In the genomic region with DNA sequence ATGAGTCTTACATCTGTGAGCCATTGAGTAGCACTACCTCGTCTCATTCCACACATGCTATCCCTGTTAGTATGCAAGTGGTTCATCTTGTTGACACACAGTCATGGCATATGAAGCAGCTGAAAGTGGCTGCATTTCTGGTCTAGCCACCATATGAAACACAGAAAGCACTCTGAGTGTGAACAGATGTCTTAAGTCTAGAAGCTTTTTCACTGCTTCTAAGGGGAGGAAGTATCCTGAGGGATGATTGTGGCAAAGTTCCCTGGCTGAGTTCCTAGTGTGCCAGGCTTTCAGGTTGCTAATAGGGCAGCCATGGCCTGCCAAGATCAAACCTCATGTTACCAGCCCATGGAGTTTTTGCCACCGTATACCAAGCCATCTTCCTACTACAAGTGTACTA, we compare ENCODE assay signal across 14 mouse cellular contexts.
DNase-seq lines count a peak whose midpoint lies in the region; ATAC-seq and TF ChIP-seq lines count a peak whose summit lies in the region.
"Had no signal": no experiment of that assay in that cellular context is flagged by ENCODE, and none has a peak within 500 bp of the region (broad histone marks: within the 10 kb centered on the region; RNA-seq: fewer than 3 reads in every experiment).

No protein-coding gene starts in this region.

- peak; percentile 66 for ATAC-seq in forebrain, postnatal 0 days
- ATAC-seq in forebrain, embryonic 16.5 days = no peak; the same call in 1 of the 2 replicates
- ATAC-seq in midbrain, postnatal 0 days (ENCODE audit: low FRiP score) = no peak
- ATAC-seq in midbrain, embryonic 13.5 days = no peak
- ATAC-seq in limb, embryonic 14.5 days (ENCODE audit: low FRiP score, low read depth) = no peak
- ATAC-seq: CD4-positive, CD25-positive, alpha-beta regulatory T cell, adult 4 months; Patski had no signal

- DNase-seq in forebrain, postnatal 0 days = peak; percentile 2
- peak; percentile 5 for DNase-seq in midbrain, postnatal 0 days (ENCODE audit: low spot score)
- peak; percentile 22 for DNase-seq in cerebellum, adult 8-10 months
- DNase-seq in limb, embryonic 14.5 days (ENCODE audit: low spot score) = peak; percentile 13
- DNase-seq in embryo, embryonic 11 days = no peak
- no peak for DNase-seq in gastrocnemius, adult 18-20 months (ENCODE audit: low spot score)
- DNase-seq: kidney, postnatal 10 days; layer of hippocampus, postnatal 36 days had no signal

- no peak for TF ChIP-seq POLR2A in limb, embryonic 14.5 days (IDR thresholded peaks at IDR 0.05; ENCODE audit: borderline replicate concordance, extremely low read depth, insufficient read depth, insufficient read length)

- no peak overlapping the region for H3K9ac ChIP-seq in forebrain, postnatal 0 days
- no peak overlapping the region for H3K9ac ChIP-seq in forebrain, embryonic 16.5 days (replicated peaks; ENCODE audit: low read depth, low read length)
- no peak overlapping the region for H3K9ac ChIP-seq in midbrain, postnatal 0 days (replicated peaks; ENCODE audit: low read length, poor library complexity, severe bottlenecking)
- no peak overlapping the region for H3K9ac ChIP-seq in midbrain, embryonic 13.5 days (replicated peaks)
- no peak overlapping the region for H3K9ac ChIP-seq in limb, embryonic 14.5 days (ENCODE audit: low read depth, low read length, severe bottlenecking)
- H3K9ac ChIP-seq: hindbrain, embryonic 14.5 days; liver, embryonic 14.5 days had no signal

- 51% methylated on average over 2 of the region's 2 CpGs for WGBS in forebrain, postnatal 0 days
- 55% methylated on average over 2 of the region's 2 CpGs for WGBS in forebrain, embryonic 16.5 days
- 90% methylated on average over 2 of the region's 2 CpGs for WGBS in midbrain, postnatal 0 days
- WGBS in midbrain, embryonic 13.5 days = 96% methylated on average over 2 of the region's 2 CpGs
- WGBS in limb, embryonic 14.5 days = 67% methylated on average over 2 of the region's 2 CpGs

- H3K36me3 ChIP-seq in forebrain, postnatal 0 days (ENCODE audit: insufficient read depth) = no peaks in the 10 kb centered on the region
- no peaks in the 10 kb centered on the region for H3K36me3 ChIP-seq in forebrain, embryonic 16.5 days (ENCODE audit: control insufficient read depth, insufficient read depth)
- no peaks in the 10 kb centered on the region for H3K36me3 ChIP-seq in midbrain, postnatal 0 days (ENCODE audit: insufficient read depth, low read length)
- no peaks in the 10 kb centered on the region for H3K36me3 ChIP-seq in midbrain, embryonic 13.5 days
- H3K36me3 ChIP-seq in limb, embryonic 14.5 days (ENCODE audit: control insufficient read depth, insufficient read depth, low read length) = no peaks in the 10 kb centered on the region

- H3K9me3 ChIP-seq in forebrain, postnatal 0 days (ENCODE audit: low read length) = no peaks in the 10 kb centered on the region
- H3K9me3 ChIP-seq in forebrain, embryonic 16.5 days (ENCODE audit: control insufficient read depth, low read length) = no peaks in the 10 kb centered on the region
- H3K9me3 ChIP-seq in midbrain, postnatal 0 days (ENCODE audit: low read length) = no peaks in the 10 kb centered on the region
- no peaks in the 10 kb centered on the region for H3K9me3 ChIP-seq in midbrain, embryonic 13.5 days
- H3K9me3 ChIP-seq in limb, embryonic 14.5 days (ENCODE audit: control insufficient read depth, low read length) = no peaks in the 10 kb centered on the region

- no peaks in the 10 kb centered on the region for H3K27me3 ChIP-seq in forebrain, postnatal 0 days (ENCODE audit: insufficient read depth, low read length)
- no peaks in the 10 kb centered on the region for H3K27me3 ChIP-seq in forebrain, embryonic 16.5 days (replicated peaks; ENCODE audit: control insufficient read depth, insufficient read depth, low read length)
- no peaks in the 10 kb centered on the region for H3K27me3 ChIP-seq in midbrain, postnatal 0 days (ENCODE audit: insufficient read depth, low read length)
- no peaks in the 10 kb centered on the region for H3K27me3 ChIP-seq in midbrain, embryonic 13.5 days
- no peaks in the 10 kb centered on the region for H3K27me3 ChIP-seq in limb, embryonic 14.5 days (ENCODE audit: control insufficient read depth, insufficient read depth, low read length)
- H3K27me3 ChIP-seq: Patski had no signal

- H3K4me2 ChIP-seq in forebrain, postnatal 0 days (ENCODE audit: low read depth) = no peak overlapping the region
- H3K4me2 ChIP-seq in forebrain, embryonic 16.5 days (ENCODE audit: low read length) = no peak overlapping the region
- no peak overlapping the region for H3K4me2 ChIP-seq in midbrain, postnatal 0 days (ENCODE audit: low read depth, low read length, poor library complexity, severe bottlenecking)
- H3K4me2 ChIP-seq in midbrain, embryonic 13.5 days (replicated peaks) = no peak overlapping the region
- no peak overlapping the region for H3K4me2 ChIP-seq in limb, embryonic 14.5 days (replicated peaks; ENCODE audit: low read depth, low read length, severe bottlenecking)
- H3K4me2 ChIP-seq: hindbrain, embryonic 14.5 days had no signal

- no peak overlapping the region for H3K27ac ChIP-seq in forebrain, postnatal 0 days (ENCODE audit: low read depth, low read length)
- no peak overlapping the region for H3K27ac ChIP-seq in forebrain, embryonic 16.5 days (ENCODE audit: low read length)
- H3K27ac ChIP-seq in midbrain, postnatal 0 days (ENCODE audit: low read depth, low read length) = no peak overlapping the region
- no peak overlapping the region for H3K27ac ChIP-seq in midbrain, embryonic 13.5 days
- H3K27ac ChIP-seq in limb, embryonic 14.5 days (replicated peaks; ENCODE audit: low read depth, low read length) = no peak overlapping the region
- H3K27ac ChIP-seq: hindbrain, embryonic 14.5 days; liver, embryonic 14.5 days had no signal

- no peak for TF ChIP-seq CTCF in forebrain, postnatal 0 days (IDR thresholded peaks at IDR 0.05; ENCODE audit: low read depth)
- no peak for TF ChIP-seq CTCF in midbrain, postnatal 0 days (IDR thresholded peaks at IDR 0.05)

- H3K4me1 ChIP-seq in forebrain, postnatal 0 days (ENCODE audit: insufficient read depth) = no peaks in the 10 kb centered on the region; the same call in 1 of the 2 replicates
- no peaks in the 10 kb centered on the region for H3K4me1 ChIP-seq in forebrain, embryonic 16.5 days (replicated peaks; ENCODE audit: control insufficient read depth, insufficient read depth, low read length)
- H3K4me1 ChIP-seq in midbrain, postnatal 0 days (ENCODE audit: insufficient read depth, low read length) = no peaks in the 10 kb centered on the region
- no peaks in the 10 kb centered on the region for H3K4me1 ChIP-seq in midbrain, embryonic 13.5 days (replicated peaks)
- H3K4me1 ChIP-seq in limb, embryonic 14.5 days (ENCODE audit: control insufficient read depth, insufficient read depth, low read length) = peaks cover 7% of the 10 kb centered on the region; the same call in 1 of the 2 replicates

- no peak overlapping the region for H3K4me3 ChIP-seq in forebrain, postnatal 0 days (ENCODE audit: low read depth, low read length)
- H3K4me3 ChIP-seq in forebrain, embryonic 16.5 days (replicated peaks; ENCODE audit: low read length) = no peak overlapping the region
- H3K4me3 ChIP-seq in midbrain, postnatal 0 days (ENCODE audit: low read depth, low read length) = no peak overlapping the region
- H3K4me3 ChIP-seq in midbrain, embryonic 13.5 days (replicated peaks) = no peak overlapping the region
- no peak overlapping the region for H3K4me3 ChIP-seq in limb, embryonic 14.5 days (replicated peaks; ENCODE audit: low read length)

Comparison
In these comparisons a context has a peak if more than half of its experiments do, and no peak if none do; other contexts are left out.
1. DNase-seq: peak in forebrain, postnatal 0 days (single experiment), midbrain, postnatal 0 days (single experiment), cerebellum, adult 8-10 months (single experiment) and limb, embryonic 14.5 days (single experiment); none in embryo, embryonic 11 days (single experiment) and gastrocnemius, adult 18-20 months (single experiment).